Mouse (Mus musculus): ENCODE data around the gene Pth1r.

DNA sequence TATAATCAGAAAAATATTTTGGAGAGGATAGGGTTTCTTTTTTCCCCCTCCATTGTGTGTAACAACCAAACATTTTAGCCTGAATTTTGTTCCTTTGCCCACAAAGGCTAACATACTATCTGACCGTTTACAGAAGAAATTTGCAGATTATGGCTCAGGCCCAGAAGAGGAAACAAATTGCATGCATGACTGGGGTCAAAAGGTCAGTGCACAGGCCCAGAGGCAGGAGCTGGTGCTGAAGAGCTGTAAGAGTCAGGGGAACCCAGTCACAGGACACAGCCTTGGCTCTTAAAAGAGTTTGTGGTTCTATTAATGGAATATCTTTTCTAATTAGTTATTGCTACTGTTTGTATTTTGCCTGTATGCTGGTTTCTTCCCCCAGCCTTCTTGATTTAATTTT is 36.7 kb upstream of the Pth1r start:
- no peak for TF ChIP-seq POLR2A (IDR thresholded peaks at IDR 0.05; ENCODE audit: borderline replicate concordance, low read depth, low read length)
- TF ChIP-seq CTCF (IDR thresholded peaks at IDR 0.05; ENCODE audit: low read depth, low read length), result no peak
